Mouse (Mus musculus) left cerebral cortex, postnatal 14 days (tissue): ENCODE measurements around the gene Vmn1r73. TPM values are rescaled to one million over a fixed set of nuclear protein-coding genes. Genes with fewer than 3 reads are reported as not detected.

Experiments used
- DNase-seq, 2 experiments: peaks; one replicate each; pipeline ENCODE4 v3.0.0; 2021 to 2022; ENCODE audit warnings: low spot score in 2 of 2, mixed read lengths in 1 of 2
- intact Hi-C: fragments of 180-260 bp; cut with DNase I; formaldehyde crosslinking; loops from one replicate; pipeline ENCODE4 v1.15.1; 2025
- long read RNA-seq, 2 experiments: library from polyadenylated mRNA; stranded (forward); transcript quantifications; one replicate each; pipeline ENCODE4 v2.0.0; 2021
- total RNA-seq, 2 experiments: library from RNA; stranded (reverse); gene quantifications; 2 replicates each; pipeline ENCODE4 v1.2.3; 2021

Vmn1r73 gene
- not detected for total RNA-seq
- long read RNA-seq, experiment 1 = 0 reads
- long read RNA-seq, experiment 2 = 0 reads

GRCm38 (mm10) chr7:11729966-11730365 is at the start of gene Vmn1r73:
Gene Vmn1r73, plus strand, starts transcription at chr7:11730266.
- intact Hi-C loops = no loop called here

More at GRCm38 (mm10) chr7:11729966-11730365, at the start of gene Vmn1r73:
- no peak for DNase-seq

Other genes starting within 250 kb of the Vmn1r73 start
- not detected for gene Zscan4-ps2, start 216.0 kb upstream of the Vmn1r73 start, total RNA-seq
- not detected for gene Zscan4-ps3, start 121.0 kb upstream of the Vmn1r73 start, total RNA-seq
- not detected for gene Vmn1r72, start 50.1 kb upstream of the Vmn1r73 start, total RNA-seq
- not detected for gene Vmn1r74, start 103.7 kb downstream of the Vmn1r73 start, total RNA-seq
- gene Vmn1r75, start 144.4 kb downstream of the Vmn1r73 start, total RNA-seq = not detected
- not detected for gene Vmn1r76, start 207.9 kb downstream of the Vmn1r73 start, total RNA-seq